Mouse (Mus musculus): ENCODE results near the gene Reln. TPM values are rescaled to one million over a fixed set of nuclear protein-coding genes. Genes with fewer than 3 reads are reported as not detected.

Reln gene
- polyA plus RNA-seq, 1 experiment, result 0.61 TPM

DNA sequence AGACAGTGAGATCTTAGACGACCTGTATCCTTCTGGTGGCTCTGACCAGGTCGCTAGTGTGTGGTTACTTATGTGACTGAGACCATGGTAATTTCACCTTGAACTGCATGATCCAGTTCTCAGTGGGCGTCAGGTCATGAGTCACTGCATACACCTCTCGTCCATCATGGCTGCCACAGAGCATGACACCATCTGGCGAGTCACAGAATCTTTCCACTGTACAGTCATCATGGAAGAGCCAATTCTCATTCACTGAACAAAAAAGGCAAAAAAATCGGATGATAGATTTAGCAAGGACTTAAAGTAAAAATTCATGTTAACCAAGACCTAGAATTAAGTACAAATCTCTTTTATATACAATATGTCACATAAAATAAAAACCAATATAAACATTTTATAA is 424.2 kb downstream of the Reln start:
- WGBS, result 88% methylated on average over 6 of the region's 6 CpGs
- Histone ChIP-seq H3K27ac (ENCODE audit: control insufficient read depth, insufficient read depth, low read length) (no peak overlapping the region), H3K4me1 (replicated peaks; ENCODE audit: control insufficient read depth, insufficient read depth, low read length) (no peaks in the 10 kb centered on the region), H3K36me3 (ENCODE audit: control insufficient read depth, insufficient read depth, low read length) (no peaks in the 10 kb centered on the region), H3K27me3 (ENCODE audit: control insufficient read depth, insufficient read depth, low read length) (no peaks in the 10 kb centered on the region), H3K4me3 (ENCODE audit: control insufficient read depth, insufficient read depth, low read length) (no peak overlapping the region)
- no peak for DNase-seq
- TF ChIP-seq POLR2A (IDR thresholded peaks at IDR 0.05; ENCODE audit: control insufficient read depth, extremely low read depth, insufficient read depth, low read length, poor library complexity) (no peak), CTCF (IDR thresholded peaks at IDR 0.05; ENCODE audit: borderline replicate concordance, control insufficient read depth, extremely low read depth, insufficient read depth, low read length, poor library complexity) (no peak)

DNA sequence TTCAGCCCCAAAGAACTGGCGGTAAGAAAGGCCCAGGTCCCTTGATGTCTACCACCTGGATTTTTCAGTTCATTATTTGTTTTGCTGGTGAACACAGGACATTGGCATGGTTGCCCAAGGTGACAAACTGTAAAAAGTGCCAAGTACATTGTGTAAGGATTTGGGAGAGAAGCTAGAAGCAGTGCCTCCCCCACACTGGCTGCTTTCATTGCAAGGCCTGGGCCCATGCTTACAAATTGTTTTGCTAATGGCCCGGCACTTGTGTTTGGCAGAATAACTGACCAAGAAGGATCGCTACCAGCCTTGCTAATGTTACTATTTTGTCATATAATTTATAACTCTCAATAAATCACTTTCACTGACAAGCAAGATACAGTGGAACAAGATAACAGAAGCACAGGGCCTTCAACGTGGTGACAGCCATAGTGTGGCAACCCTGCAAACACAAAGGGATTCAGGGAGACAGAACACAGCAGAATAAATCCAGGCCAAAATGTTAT is 425.2 kb downstream of the Reln start:
- no peaks in the 10 kb centered on the region for H3K4me1 ChIP-seq (replicated peaks; ENCODE audit: control insufficient read depth, insufficient read depth, low read length)
- no peak for TF ChIP-seq POLR2A (IDR thresholded peaks at IDR 0.05; ENCODE audit: control insufficient read depth, extremely low read depth, insufficient read depth, low read length, poor library complexity)
- TF ChIP-seq CTCF (IDR thresholded peaks at IDR 0.05; ENCODE audit: borderline replicate concordance, control insufficient read depth, extremely low read depth, insufficient read depth, low read length, poor library complexity), result no peak
- no peak overlapping the region for H3K27ac ChIP-seq (ENCODE audit: control insufficient read depth, insufficient read depth, low read length)
- no peak for DNase-seq
- H3K4me3 ChIP-seq (ENCODE audit: control insufficient read depth, insufficient read depth, low read length), result no peak overlapping the region
- no peaks in the 10 kb centered on the region for H3K36me3 ChIP-seq (ENCODE audit: control insufficient read depth, insufficient read depth, low read length)
- 81% methylated on average over 4 of the region's 4 CpGs for WGBS
- no peaks in the 10 kb centered on the region for H3K27me3 ChIP-seq (ENCODE audit: control insufficient read depth, insufficient read depth, low read length)

DNA sequence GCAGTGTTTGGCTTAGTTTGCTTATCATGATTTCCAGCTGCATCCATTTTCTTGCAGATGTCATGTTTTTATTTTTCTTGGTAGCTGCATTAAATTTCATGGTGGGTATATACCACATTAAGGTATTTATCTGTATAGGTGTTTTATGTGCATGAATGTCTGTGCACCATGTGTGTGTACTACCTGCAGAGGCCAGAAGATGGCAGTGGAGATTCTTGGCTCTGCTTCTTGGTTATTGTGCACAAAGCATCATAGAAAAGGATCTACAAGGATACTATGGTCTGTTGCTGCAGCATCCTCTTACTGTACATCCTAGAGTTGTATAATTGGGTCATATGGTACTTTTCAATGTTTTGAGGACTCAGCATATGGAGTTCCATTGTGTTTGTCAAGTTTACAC is 428.5 kb downstream of the Reln start:
- TF ChIP-seq CTCF (IDR thresholded peaks at IDR 0.05; ENCODE audit: borderline replicate concordance, control insufficient read depth, extremely low read depth, insufficient read depth, low read length, poor library complexity), result no peak
- no peak for TF ChIP-seq POLR2A (IDR thresholded peaks at IDR 0.05; ENCODE audit: control insufficient read depth, extremely low read depth, insufficient read depth, low read length, poor library complexity)
- no peak for DNase-seq
- no peaks in the 10 kb centered on the region for H3K27me3 ChIP-seq (ENCODE audit: control insufficient read depth, insufficient read depth, low read length)
- no peaks in the 10 kb centered on the region for H3K36me3 ChIP-seq (ENCODE audit: control insufficient read depth, insufficient read depth, low read length)
- no peaks in the 10 kb centered on the region for H3K4me1 ChIP-seq (replicated peaks; ENCODE audit: control insufficient read depth, insufficient read depth, low read length)
- H3K27ac ChIP-seq (ENCODE audit: control insufficient read depth, insufficient read depth, low read length), result no peak overlapping the region
- H3K4me3 ChIP-seq (ENCODE audit: control insufficient read depth, insufficient read depth, low read length), result no peak overlapping the region

DNA sequence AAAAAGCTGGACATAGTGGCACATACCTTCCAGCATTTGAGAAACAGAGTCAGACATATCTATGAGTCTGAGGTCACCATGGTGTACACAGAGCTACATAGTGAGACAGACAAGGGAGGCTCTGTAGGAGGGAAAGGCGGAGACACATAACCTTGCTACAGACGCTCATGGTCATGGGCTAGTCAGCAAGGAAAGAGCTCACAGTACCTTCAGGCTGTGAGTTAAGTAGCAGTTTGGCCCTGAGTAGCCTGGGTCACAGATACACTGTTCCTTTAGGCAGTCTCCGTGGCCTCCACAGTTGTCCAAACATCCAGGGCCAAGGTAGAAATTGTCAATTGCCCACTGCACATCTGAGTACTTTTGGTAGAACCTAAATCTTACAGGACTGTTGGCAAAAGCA is 429.7 kb downstream of the Reln start:
- no peak for DNase-seq
- WGBS, result 94% methylated on average over 3 of the region's 3 CpGs
- Histone ChIP-seq H3K36me3 (ENCODE audit: control insufficient read depth, insufficient read depth, low read length) (no peaks in the 10 kb centered on the region), H3K27ac (ENCODE audit: control insufficient read depth, insufficient read depth, low read length) (no peak overlapping the region), H3K27me3 (ENCODE audit: control insufficient read depth, insufficient read depth, low read length) (no peaks in the 10 kb centered on the region), H3K4me3 (ENCODE audit: control insufficient read depth, insufficient read depth, low read length) (no peak overlapping the region), H3K4me1 (replicated peaks; ENCODE audit: control insufficient read depth, insufficient read depth, low read length) (no peaks in the 10 kb centered on the region)
- no peak for TF ChIP-seq POLR2A (IDR thresholded peaks at IDR 0.05; ENCODE audit: control insufficient read depth, extremely low read depth, insufficient read depth, low read length, poor library complexity)
- TF ChIP-seq CTCF (IDR thresholded peaks at IDR 0.05; ENCODE audit: borderline replicate concordance, control insufficient read depth, extremely low read depth, insufficient read depth, low read length, poor library complexity), result no peak

DNA sequence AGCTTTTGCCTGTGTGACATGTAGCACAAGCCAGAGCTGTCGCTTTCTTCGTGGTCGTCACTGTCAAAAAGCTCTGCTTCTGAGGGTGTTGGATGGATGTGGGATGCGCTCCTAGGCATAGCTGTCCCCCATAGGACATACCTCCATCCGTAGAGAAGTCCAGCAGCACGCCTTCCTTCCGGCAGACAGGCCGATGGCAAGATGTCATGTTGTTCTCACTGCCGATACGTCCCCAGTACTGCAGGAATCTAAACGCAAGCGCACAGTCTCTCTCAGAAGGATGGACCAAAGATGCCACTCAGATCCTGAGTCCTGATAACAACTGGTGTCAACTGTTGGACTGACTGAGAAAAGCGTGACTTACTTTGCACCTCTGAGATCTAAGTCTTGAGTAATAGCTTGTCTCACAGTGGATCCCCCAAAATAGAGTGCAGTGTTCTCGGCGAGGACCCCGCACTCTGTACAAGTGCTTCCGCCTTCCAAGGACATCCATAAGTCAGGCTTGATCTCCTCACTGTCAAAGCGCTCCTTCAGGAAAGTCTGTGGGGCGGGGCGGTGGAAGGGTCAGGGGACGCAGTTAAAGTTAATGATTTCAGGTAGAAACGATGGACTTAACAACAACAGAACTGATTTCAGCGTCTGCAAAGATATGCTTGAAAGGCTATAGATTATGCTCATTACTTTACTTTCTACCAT is 431.5 kb downstream of the Reln start:
- no peak for DNase-seq
- Histone ChIP-seq H3K4me1 (replicated peaks; ENCODE audit: control insufficient read depth, insufficient read depth, low read length) (no peaks in the 10 kb centered on the region), H3K27ac (ENCODE audit: control insufficient read depth, insufficient read depth, low read length) (no peak overlapping the region), H3K36me3 (ENCODE audit: control insufficient read depth, insufficient read depth, low read length) (no peaks in the 10 kb centered on the region), H3K4me3 (ENCODE audit: control insufficient read depth, insufficient read depth, low read length) (no peak overlapping the region), H3K27me3 (ENCODE audit: control insufficient read depth, insufficient read depth, low read length) (no peaks in the 10 kb centered on the region)
- WGBS, result 95% methylated on average over 23 of the region's 23 CpGs
- TF ChIP-seq POLR2A (IDR thresholded peaks at IDR 0.05; ENCODE audit: control insufficient read depth, extremely low read depth, insufficient read depth, low read length, poor library complexity), result no peak
- TF ChIP-seq CTCF (IDR thresholded peaks at IDR 0.05; ENCODE audit: borderline replicate concordance, control insufficient read depth, extremely low read depth, insufficient read depth, low read length, poor library complexity), result no peak

DNA sequence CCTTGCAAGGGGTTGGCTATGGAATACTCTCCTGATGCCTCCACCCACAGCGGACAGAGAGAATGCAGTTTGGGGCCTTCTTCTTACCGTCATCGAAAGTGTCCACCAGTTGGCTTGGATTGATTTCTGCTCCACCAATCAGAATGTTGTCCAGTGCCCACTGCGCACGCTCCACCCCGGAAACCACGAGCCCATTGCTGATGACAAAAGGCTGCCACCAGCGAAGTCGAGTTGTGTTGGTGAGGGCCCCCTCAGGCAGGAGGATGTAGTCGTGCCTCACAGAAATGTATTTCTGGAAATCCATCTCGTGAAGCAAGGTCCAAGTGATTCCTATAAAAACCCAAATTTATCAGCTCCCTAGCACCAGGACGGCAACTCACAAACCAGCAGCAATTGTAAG is 433.8 kb downstream of the Reln start:
- Histone ChIP-seq H3K36me3 (ENCODE audit: control insufficient read depth, insufficient read depth, low read length) (no peaks in the 10 kb centered on the region), H3K27me3 (ENCODE audit: control insufficient read depth, insufficient read depth, low read length) (no peaks in the 10 kb centered on the region), H3K27ac (ENCODE audit: control insufficient read depth, insufficient read depth, low read length) (no peak overlapping the region), H3K4me3 (ENCODE audit: control insufficient read depth, insufficient read depth, low read length) (no peak overlapping the region), H3K4me1 (replicated peaks; ENCODE audit: control insufficient read depth, insufficient read depth, low read length) (no peaks in the 10 kb centered on the region)
- WGBS, result 94% methylated on average over 12 of the region's 12 CpGs
- TF ChIP-seq CTCF (IDR thresholded peaks at IDR 0.05; ENCODE audit: borderline replicate concordance, control insufficient read depth, extremely low read depth, insufficient read depth, low read length, poor library complexity) (no peak), POLR2A (IDR thresholded peaks at IDR 0.05; ENCODE audit: control insufficient read depth, extremely low read depth, insufficient read depth, low read length, poor library complexity) (no peak)
- DNase-seq, result no peak

DNA sequence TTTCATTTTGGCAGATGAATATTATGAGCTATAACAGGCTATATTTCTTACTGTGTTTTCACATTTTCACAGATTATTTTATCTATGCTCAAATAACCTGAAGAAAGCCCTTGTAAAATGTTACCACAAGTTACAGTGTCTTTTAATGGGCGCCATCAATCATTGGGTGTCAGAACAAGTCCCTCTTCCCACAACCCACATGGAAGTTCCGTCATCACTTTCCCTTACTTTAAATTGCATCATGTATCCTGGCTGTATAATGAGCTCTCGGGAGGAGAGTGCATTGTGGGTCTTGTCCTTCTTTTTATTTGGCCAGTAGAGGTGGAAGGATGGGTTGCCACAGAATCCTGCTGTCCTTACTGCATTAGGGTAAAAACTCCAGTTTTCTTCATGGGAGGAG is 434.8 kb downstream of the Reln start:
- no peaks in the 10 kb centered on the region for H3K36me3 ChIP-seq (ENCODE audit: control insufficient read depth, insufficient read depth, low read length)
- 88% methylated on average over 3 of the region's 3 CpGs for WGBS
- H3K27ac ChIP-seq (ENCODE audit: control insufficient read depth, insufficient read depth, low read length), result no peak overlapping the region
- H3K4me3 ChIP-seq (ENCODE audit: control insufficient read depth, insufficient read depth, low read length), result no peak overlapping the region
- no peaks in the 10 kb centered on the region for H3K27me3 ChIP-seq (ENCODE audit: control insufficient read depth, insufficient read depth, low read length)
- no peak for DNase-seq
- no peaks in the 10 kb centered on the region for H3K4me1 ChIP-seq (replicated peaks; ENCODE audit: control insufficient read depth, insufficient read depth, low read length)
- no peak for TF ChIP-seq CTCF (IDR thresholded peaks at IDR 0.05; ENCODE audit: borderline replicate concordance, control insufficient read depth, extremely low read depth, insufficient read depth, low read length, poor library complexity)
- no peak for TF ChIP-seq POLR2A (IDR thresholded peaks at IDR 0.05; ENCODE audit: control insufficient read depth, extremely low read depth, insufficient read depth, low read length, poor library complexity)

Measured in thymus, adult 2 months (tissue).